Mouse (Mus musculus) heart, postnatal 25 days (tissue): ENCODE data around the gene Cep85l. TPM values are rescaled to one million over a fixed set of nuclear protein-coding genes. Genes with fewer than 3 reads are reported as not detected.

Source experiments
- DNase-seq: peaks from one replicate; pipeline ENCODE4 v3.0.0; 2022; ENCODE audit warnings: low spot score
- intact Hi-C: fragments of 180-260 bp; cut with DNase I; formaldehyde crosslinking; loops from one replicate; pipeline ENCODE4 v1.15.1; 2025
- total RNA-seq, 2 experiments: library from RNA; stranded (reverse); gene quantifications; 2 replicates each; pipeline ENCODE4 v1.2.3; 2021

The Cep85l gene
- total RNA-seq, 2 experiments from 2014 or later, result 14.5 to 16.1 TPM

- DNase-seq, result peak; percentile 48
- intact Hi-C loops, result loop anchor here (5.0 kb wide), 2 partner anchors 51 to 64 kb away; no protein-coding TSS in a partner anchor
Observed at GRCm38 (mm10) chr10:53398540-53398902, 18.8 kb upstream of the Cep85l start.

- intact Hi-C loops, result loop anchor here (2.0 to 5.0 kb wide), 3 partner anchors 15 to 64 kb away; no protein-coding TSS in a partner anchor
- DNase-seq, result no peak
Observed at GRCm38 (mm10) chr10:53397846-53398539, 18.2 kb upstream of the Cep85l start.

DNA sequence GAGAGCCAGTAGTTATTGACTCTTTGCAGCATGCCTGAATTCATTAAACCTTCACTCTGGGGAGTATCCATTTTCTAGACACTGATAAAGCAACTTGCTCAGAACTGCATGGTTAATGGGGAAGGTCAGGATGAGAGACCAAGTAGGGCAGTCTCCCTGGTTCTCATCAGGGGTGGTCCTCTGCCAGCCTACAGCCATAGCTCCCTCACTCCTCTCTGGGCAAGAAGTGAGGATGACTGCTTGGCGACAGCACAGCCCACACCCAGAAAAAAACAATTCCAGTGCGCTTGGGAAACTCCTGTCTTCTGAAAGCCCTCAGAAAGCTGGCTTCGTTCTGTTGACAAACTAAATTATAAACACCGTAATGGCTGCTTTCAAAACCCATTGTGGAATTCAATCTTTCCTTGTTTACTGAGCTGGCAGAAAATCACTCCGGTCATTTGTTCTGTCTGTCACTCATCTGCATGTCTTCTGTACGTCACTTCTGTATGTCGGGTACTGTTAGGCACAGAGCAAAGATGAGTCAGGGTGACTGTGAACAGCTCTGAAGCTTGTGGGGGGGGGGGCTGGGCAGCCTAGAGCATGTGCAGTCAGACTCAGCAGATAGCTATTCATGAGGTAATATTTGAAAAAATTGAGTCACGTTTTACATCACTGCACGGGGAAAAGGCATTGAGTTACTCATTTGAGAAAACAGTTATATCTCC is 15.3 kb upstream of the Cep85l start:
- intact Hi-C loops, result loop anchor here (5.0 kb wide), 2 partner anchors 48 to 67 kb away; no protein-coding TSS in a partner anchor

GRCm38 (mm10) chr10:53388227-53388920 is 8.6 kb upstream of the Cep85l start:
- no peak for DNase-seq
- intact Hi-C loops, result no loop called here

More for the DNA sequence above, 15.3 kb upstream of the Cep85l start:
- no peak for DNase-seq

GRCm38 (mm10) chr10:53385438-53385837 is 5.7 kb upstream of the Cep85l start:
- no peak for DNase-seq
- intact Hi-C loops, result no loop called here

- no peak for DNase-seq
- intact Hi-C loops, result no loop called here
Observed at GRCm38 (mm10) chr10:53384896-53385295, 5.1 kb upstream of the Cep85l start.

DNA sequence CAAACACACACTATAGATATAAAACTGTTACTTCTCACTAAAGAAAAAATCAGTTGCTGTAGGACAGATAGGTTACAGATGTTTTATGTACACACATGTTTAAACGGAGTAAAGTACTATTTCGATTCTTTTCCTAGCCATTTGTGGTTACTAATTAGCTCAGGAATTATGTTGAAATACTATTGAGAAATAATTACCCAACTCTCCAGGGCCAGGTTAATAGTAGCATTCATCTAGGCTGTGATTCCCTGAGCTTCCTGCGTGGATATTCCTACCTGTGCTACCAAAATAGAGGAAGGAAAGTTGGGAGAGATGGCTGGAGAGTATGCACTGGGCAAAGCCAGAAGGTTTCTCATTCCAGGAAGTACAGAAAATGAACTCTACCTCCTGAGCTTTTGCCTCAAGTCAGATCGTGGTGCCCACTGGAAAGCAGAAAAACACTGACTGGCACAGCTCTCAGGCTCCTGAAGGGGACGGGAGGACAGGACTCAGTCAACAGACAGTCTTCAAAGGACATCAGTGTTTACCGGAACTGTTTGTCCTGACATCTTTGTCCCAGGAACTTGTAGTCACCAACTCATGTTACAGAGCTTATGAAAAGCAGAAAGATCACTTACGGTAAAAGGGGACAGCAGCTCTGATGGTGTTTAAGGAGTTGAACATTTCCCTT is 3.1 kb upstream of the Cep85l start:
- intact Hi-C loops, result loop anchor here (2.0 kb wide), 1 partner anchor 14 kb away; no protein-coding TSS in a partner anchor
- DNase-seq, result no peak

DNA sequence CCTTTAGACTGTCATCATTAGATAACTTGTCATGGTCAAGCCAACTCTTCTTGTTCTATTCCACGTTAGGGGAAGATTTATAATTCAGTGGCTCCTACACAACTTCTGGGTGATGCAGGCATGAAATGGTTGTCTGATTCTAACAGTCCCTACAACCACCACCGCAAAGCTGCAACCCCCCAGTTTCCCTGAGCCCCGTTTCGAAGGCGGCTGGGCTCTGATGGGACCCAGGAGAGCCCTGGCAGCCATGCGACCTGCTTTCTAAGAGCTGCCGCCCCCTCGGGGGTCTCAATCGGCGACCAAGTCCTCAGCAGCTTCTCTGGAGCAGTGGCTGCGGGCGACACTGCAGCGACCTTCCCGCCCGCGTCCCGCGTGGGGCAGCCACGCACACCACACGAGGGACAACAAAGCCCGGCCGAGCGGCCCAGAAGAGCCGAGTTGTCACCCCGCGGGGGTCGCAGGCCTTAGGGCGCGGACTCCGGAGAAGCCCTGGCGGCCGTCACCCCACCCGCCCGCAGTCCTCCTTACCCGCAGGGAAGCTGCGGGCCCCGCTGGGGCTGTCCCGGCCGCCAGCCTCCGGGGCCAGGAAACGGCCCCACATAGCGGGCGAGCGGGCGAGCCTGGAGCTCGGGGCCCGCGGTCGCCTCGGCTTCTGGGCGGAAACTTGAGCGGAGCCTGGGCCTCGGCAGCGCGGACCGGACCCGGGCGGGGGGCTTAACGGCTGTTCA is 602 bp downstream of the Cep85l start:
- no peak for DNase-seq
- intact Hi-C loops, result loop anchor here (2.0 to 10.0 kb wide), 4 partner anchors 30 to 216 kb away; partner anchors contain the start of gene Asf1a

- intact Hi-C loops, result loop anchor here (2.0 to 10.0 kb wide), 4 partner anchors 29 to 217 kb away; partner anchors contain the start of gene Asf1a
- DNase-seq, result no peak
Observed at GRCm38 (mm10) chr10:53378296-53378695, 1.5 kb downstream of the Cep85l start.

DNA sequence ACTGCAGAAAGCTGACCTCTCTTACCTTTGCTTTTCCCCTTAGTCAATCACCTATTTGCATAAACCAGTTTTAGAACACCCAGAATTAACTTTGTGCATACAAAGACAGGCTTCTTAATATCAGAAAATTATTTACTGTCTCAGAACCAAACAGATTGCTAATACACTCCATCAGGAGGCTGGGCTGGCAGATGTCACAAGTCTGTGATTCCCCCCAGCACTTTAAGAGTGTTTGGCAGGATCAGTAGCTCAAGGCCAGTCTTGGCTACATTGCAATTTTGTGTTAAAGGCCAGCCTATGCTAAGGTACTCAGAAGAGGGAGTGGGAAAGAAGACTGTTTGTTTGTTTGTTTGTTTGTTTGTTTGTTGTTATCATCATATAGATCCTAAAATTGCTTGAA is 2.7 kb downstream of the Cep85l start:
- no peak for DNase-seq
- intact Hi-C loops, result loop anchor here (5.0 to 10.0 kb wide), 2 partner anchors 85 to 218 kb away; partner anchors contain the start of gene Asf1a

DNA sequence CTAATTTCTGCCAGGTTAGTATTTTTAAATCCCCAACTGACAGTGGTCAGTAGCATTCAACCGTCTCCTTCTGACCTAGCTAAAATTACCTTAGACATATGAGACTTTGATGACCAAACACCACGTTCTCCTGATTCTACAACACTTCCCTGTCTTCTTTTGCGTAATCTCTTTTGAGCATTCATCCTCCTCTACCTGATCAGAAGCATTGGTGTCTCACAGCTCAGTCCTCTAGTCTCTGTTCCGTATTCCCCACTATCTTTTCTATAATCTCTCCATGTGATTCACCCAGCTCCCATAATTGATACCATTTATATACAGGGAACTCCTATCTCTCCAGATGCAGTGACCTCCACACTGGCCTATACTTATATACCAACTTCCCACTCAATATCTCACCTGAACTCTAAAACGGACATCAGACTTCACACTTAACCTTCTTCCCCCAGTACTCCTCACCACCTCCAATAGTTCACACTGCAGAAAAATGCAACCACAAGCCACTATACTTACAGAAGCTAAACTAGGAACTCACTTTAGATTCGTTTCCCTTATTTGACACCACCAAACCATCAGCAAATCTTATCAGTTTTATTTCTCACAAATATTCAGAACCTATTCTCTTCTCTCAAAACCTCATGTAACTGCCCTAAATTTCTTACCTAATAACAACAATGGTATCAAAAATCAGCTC is 5.7 kb downstream of the Cep85l start:
- intact Hi-C loops, result loop anchor here (10.0 kb wide), 1 partner anchor 221 kb away; the partner anchor contains the start of gene Asf1a
- no peak for DNase-seq

GRCm38 (mm10) chr10:53367265-53367664 is 12.5 kb downstream of the Cep85l start:
- intact Hi-C loops, result no loop called here
- DNase-seq, result no peak

- intact Hi-C loops, result no loop called here
- no peak for DNase-seq
Observed at GRCm38 (mm10) chr10:53364311-53364710, 15.4 kb downstream of the Cep85l start.

DNA sequence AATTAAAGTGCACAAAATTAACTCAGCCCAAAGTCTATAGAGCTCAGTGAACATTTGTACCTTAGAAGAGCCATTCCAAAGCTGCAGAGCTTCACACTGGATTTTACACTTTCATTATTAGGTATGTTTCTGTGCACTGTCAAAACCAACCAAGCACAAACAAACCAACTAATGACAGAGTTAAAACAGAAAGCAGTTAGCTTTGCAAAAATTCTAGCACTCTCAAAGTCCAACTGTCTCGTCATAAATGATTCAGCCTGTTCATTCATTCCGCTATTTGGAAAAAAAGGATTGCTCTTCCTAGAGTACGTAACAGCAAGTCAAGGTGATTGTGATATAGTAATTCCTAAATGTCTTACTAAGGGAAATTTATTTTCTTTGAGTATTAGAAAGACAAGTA is 20.7 kb downstream of the Cep85l start:
- intact Hi-C loops, result no loop called here
- no peak for DNase-seq

- intact Hi-C loops, result no loop called here
- no peak for DNase-seq
Observed at GRCm38 (mm10) chr10:53353665-53354064, 26.1 kb downstream of the Cep85l start.

- intact Hi-C loops, result loop anchor here (2.0 to 5.0 kb wide), 4 partner anchors 30 to 237 kb away; partner anchors contain the start of gene Cep85l
Observed at GRCm38 (mm10) chr10:53349254-53349653, 30.5 kb downstream of the Cep85l start.

GRCm38 (mm10) chr10:53347787-53348755 is 31.7 kb downstream of the Cep85l start:
- intact Hi-C loops, result loop anchor here (1.0 to 5.0 kb wide), 6 partner anchors 31 to 236 kb away; partner anchors contain the start of gene Cep85l
- DNase-seq, result no peak

More at GRCm38 (mm10) chr10:53349254-53349653, 30.5 kb downstream of the Cep85l start:
- DNase-seq, result no peak
